Mouse (Mus musculus) v-Abl transformed pro-B cells (cell line): ENCODE measurements around the gene Rgs10.

Source experiments
- in situ Hi-C, 2 experiments: fragments of 400-800 bp; cut with MboI; formaldehyde crosslinking; loops; one replicate each; pipeline ENCODE4 v1.15.1; 2025; ENCODE audit not compliant: unreplicated experiment in 2 of 2

Rgs10 gene

GRCm38 (mm10) chr7:128417930-128418779, at the start of gene Rgs10:
Gene Rgs10 (minus strand): TSS chr7:128418758.
- in situ Hi-C loops = loop anchor here in 1 of 2 experiments (5.0 kb wide), 1 partner anchor 41 kb away; no protein-coding TSS in a partner anchor

DNA sequence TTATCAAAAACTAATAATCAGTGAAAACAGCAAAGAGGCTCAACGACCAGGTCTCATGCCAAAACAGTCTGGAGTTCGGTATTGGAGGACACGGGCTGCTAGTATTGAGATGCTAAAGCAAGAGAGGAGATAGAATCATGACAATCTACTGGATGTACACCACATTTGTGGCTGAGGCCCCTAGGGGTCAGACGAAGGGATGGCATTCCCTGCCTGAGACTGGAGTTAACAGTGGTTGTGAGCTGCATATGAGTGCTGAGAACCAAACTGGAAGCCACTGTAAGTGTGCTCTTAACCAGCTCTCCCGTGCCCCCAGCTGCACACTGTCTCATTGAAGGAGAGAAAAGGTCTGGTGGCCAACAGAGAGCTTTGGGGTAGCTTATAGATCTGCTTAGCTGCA, 43.8 kb upstream of the Rgs10 start:
- in situ Hi-C loops = loop anchor here in 1 of 2 experiments (5.0 to 25.0 kb wide), 2 partner anchors 90 to 225 kb away; no protein-coding TSS in a partner anchor

- in situ Hi-C loops = loop anchor here in 1 of 2 experiments (5.0 to 25.0 kb wide), 2 partner anchors 89 to 226 kb away; no protein-coding TSS in a partner anchor
Measured at GRCm38 (mm10) chr7:128461285-128462215, 43.0 kb upstream of the Rgs10 start, which contains the start of gene Tial1. Gene Tial1 (minus strand): TSS chr7:128461717.

DNA sequence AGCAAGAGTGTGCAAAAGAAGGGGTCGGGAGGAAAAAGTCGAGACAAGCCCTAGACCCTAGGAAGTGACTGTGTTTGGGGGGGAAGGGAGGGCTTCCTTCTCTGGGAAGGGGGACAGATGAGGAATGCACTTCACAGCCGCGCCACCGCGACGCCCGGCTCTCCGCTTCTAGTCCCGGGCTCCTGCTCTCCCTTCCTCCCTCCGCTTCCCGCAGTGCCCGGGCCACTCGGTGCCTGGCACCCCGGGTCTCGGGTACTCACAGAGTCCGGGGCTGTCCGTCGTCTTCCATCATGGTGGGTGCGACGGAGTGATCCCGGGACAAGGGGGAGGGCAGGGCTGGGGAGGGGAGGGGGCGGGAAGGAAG, 42.3 kb upstream of the Rgs10 start:
- in situ Hi-C loops = loop anchor here in 1 of 2 experiments (5.0 to 25.0 kb wide), 2 partner anchors 89 to 226 kb away; no protein-coding TSS in a partner anchor

DNA sequence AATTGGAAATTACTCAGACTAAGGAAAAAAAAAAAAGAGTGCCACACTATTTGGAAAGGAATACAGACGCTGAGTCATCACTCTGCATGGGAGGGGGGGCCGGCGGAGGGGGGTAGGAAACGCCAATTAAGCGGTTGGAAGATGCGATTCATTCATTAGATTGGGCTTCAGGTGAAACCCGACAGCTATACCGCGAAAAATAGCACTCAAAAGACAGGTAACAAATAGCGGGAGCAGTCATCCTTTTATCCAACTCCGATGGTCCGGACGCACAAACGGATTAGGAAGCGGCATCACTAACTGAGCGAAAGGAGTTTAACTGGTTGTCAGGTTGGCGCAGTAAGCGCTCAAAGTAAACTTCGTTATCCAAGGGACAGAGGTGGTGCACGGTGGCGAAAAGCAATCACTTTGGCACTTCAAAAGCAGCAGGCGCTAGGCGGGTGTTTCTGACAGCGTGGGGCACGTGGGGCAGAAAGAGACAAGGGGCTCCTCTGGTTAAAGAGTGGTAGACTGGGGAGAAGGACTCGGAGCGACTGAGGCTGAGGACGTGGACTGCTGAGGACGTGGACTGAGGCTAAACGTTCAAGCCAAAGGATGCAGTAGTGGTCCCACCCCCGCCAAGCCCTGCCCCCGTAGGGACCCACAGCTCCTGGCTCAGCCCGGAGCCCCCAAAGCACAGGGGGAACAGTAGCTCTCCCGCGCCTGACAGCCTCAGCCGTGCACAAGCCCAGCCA, 41.7 kb upstream of the Rgs10 start:
- in situ Hi-C loops = loop anchor here in 1 of 2 experiments (5.0 to 25.0 kb wide), 2 partner anchors 88 to 227 kb away; no protein-coding TSS in a partner anchor

DNA sequence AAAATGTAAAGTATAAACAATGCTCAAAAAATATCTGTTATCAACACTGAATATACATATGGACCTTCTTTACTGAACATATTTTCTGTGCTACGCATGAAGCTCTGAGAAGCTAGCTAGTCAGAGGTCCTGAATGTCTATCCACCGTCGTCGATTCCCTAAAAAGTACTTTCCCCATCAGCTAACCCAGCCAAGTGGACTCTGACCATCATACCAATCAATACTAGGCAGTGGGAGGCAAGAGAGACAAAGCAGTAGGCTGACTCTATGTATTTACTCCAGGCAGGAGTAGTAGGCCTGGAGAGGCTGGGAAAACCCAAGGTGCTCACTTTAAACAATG, 41.2 kb upstream of the Rgs10 start:
- in situ Hi-C loops = loop anchor here in 1 of 2 experiments (5.0 to 25.0 kb wide), 2 partner anchors 87 to 228 kb away; no protein-coding TSS in a partner anchor

GRCm38 (mm10) chr7:128458011-128458410, 39.5 kb upstream of the Rgs10 start:
- in situ Hi-C loops = loop anchor here in 1 of 2 experiments (25.0 kb wide), 1 partner anchor 229 kb away; no protein-coding TSS in a partner anchor

DNA sequence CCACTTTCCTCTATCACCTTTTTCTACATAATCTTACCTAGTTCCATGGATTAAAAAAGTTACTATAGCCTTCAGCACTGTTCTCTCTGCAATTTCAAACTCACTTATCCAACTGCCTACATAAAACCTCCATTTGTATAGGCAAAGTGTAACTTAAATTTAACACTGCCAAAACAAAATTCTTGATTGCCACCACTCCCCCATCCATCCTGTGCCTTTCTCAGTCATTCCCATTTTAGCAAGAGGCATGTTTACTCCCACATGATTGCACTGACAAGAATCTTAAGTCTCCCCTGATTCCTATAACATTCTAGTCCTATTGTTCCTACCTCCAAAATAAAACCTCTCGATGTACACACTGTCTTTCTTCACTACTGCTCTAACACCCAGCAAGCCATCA, 34.2 kb upstream of the Rgs10 start:
- in situ Hi-C loops = loop anchor here in 1 of 2 experiments (25.0 kb wide), 1 partner anchor 235 kb away; no protein-coding TSS in a partner anchor

GRCm38 (mm10) chr7:128440584-128440983, 22.0 kb upstream of the Rgs10 start:
- in situ Hi-C loops = no loop called here

DNA sequence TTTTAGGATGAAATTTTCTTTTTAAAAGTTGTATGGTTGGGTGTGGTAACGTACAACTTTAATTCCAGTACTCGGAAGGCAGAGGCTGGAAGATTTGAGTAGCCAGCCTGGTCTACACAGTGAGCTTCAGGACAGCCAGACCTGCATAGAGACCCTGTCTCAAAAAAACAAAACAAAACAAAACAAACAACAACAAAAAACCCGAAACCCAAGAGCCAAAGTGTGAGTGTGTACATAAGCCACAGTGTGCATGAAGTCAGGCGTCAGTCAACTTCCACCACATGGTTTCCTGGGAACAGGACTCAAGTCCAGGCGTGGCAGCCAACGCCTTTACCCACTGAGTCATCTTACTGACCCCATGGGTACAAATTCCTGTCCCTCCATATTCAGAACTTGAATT, 20.7 kb upstream of the Rgs10 start:
- in situ Hi-C loops = no loop called here

DNA sequence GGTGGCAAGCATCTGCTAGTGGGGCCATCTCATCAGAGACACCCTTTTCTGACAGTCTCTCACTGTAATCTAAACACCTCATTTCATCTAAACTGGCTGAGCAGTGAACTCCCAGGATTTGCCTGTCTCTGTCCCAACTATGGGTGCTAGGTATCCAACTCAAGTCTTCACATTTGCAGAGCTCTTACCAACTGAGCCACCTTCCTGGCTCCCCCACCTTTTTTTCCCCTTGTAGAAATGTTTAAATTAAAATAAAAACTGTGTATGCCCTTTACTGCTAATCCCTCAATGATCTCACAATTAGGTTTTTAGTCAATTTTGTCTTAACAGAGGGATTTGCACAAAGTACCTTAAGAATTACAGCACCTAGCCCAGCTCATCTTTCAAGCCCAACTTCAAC, 19.6 kb upstream of the Rgs10 start:
- in situ Hi-C loops = no loop called here

DNA sequence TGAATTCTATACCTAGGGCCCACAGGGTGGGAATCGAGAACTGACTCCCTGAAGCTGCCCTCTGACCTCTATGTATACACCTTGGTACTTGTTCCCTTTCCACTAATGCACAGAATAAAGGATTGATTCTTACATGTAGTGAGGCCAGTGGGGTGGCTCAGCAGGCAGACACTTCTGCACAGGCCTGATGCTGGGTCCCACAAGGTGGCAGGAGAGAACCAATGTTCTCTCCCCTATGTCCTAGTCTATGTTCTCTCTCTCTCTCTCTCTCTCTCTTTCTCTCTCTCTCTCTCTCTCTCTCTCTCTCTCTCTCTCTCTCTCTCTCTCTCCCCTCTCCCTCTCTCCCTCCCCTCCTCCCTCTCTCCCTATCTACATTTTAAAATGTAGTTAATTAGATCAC, 14.7 kb upstream of the Rgs10 start:
- in situ Hi-C loops = no loop called here

DNA sequence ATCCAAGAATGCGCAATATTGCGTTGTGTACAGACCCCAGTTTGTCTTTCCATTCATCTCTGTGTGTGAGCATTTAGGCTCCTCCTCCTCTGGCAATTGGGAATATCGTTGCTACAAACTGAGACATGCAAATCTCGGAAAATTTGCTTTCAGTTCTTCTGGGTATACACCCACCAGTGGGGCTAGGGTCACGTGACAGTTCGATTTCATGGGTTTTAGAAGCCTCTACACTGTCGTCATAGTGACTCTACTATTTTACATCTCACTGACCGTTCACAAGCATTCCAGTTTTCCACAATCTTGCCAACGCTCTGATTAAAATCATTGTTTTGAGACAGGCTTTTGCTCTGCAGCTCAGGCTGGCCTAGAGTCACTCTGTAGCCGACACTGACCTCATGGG, 14.0 kb upstream of the Rgs10 start:
- in situ Hi-C loops = no loop called here

DNA sequence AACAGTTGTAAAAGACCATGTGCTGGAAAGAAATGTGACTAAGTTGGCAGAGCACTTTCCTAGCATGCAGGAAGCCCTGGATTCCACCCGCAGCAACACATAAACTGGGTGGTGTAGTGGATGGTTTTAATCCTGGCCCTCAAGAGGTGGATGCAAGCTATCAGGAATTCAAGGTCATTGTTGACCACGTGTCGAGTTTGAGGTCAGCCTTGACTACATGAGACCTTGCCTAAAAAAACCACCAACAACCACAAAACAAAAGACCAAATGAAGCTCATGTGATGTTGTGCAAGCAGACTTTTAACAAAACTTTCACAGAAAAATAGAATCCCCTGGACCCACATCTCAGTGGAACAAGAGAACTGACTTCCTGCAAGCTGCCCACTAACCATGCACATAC, 3.9 kb upstream of the Rgs10 start:
- in situ Hi-C loops = loop anchor here in 1 of 2 experiments (5.0 kb wide), 1 partner anchor 50 kb away; no protein-coding TSS in a partner anchor

GRCm38 (mm10) chr7:128421701-128422100, 3.1 kb upstream of the Rgs10 start:
- in situ Hi-C loops = loop anchor here in 1 of 2 experiments (5.0 kb wide), 1 partner anchor 49 kb away; no protein-coding TSS in a partner anchor

GRCm38 (mm10) chr7:128419690-128420089, 1.1 kb upstream of the Rgs10 start:
- in situ Hi-C loops = loop anchor here (5.0 kb wide), 2 partner anchors 42 to 47 kb away; no protein-coding TSS in a partner anchor

DNA sequence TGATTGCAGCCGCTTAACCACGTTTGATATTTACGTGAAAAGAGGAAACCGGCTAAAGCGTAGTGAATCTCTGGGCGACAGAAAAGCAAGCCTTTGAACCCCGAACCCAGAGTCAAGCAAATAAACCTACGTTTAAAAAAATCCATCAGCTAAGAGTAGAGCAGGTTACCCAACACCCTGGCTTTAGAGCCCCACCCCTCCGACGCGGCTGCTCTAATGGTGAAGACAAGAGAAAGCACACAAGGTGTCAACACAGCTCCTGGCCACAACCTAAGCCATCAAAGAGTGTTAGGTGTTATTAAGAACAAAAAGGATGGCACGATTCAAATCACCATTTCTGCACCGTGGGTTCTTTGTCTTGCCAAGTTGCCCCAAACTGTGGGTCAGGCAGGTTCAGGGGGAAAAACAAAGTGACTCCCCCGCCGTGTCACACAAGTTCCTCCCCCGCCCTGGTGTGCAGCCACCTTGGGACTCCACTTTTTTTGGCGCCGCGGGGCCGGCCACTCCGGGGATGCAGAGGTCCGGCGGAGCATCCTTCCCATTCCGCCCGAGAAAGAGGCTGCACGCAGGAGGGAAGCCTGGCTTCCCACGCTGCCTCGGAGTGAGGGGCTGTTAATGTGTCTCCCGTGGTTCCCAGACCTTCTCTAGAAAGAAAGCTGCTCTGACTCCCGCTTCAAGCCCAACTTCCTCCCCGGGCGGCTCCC, 1.2 kb downstream of the Rgs10 start:
- in situ Hi-C loops = loop anchor here in 1 of 2 experiments (5.0 kb wide), 1 partner anchor 40 kb away; no protein-coding TSS in a partner anchor

GRCm38 (mm10) chr7:128416664-128417063, 1.9 kb downstream of the Rgs10 start:
- in situ Hi-C loops = loop anchor here in 1 of 2 experiments (5.0 kb wide), 1 partner anchor 39 kb away; no protein-coding TSS in a partner anchor

GRCm38 (mm10) chr7:128414433-128414832, 4.1 kb downstream of the Rgs10 start:
- in situ Hi-C loops = no loop called here
